Mouse (Mus musculus): ENCODE data around the gene Chmp2a. TPM values are rescaled to one million over a fixed set of nuclear protein-coding genes. Genes with fewer than 3 reads are reported as not detected.
A peak's percentile ranks its signal among the peaks of the same experiment; 100 is the strongest.

The Chmp2a gene
- total and polyA plus RNA-seq, 3 experiments: 100 to 180 TPM; not detected in 1

- TF ChIP-seq GABPA (IDR thresholded peaks at IDR 0.05; ENCODE audit: low read depth, low read length) (no peak), POLR2AphosphoS5 (IDR thresholded peaks at IDR 0.05; ENCODE audit: borderline replicate concordance, low read depth, low read length) (no peak)
These were observed 18.4 kb upstream of the Chmp2a start (continued) for GRCm38 (mm10) chr7:13053001-13053400.

- H3K36me3 ChIP-seq (ENCODE audit: control insufficient read depth in 1 of 2, insufficient read depth in 2 of 2, low read length in 2 of 2): no peaks in the 10 kb centered on the region
- H3K79me2 ChIP-seq (ENCODE audit: control insufficient read depth, insufficient read depth, low read length, poor library complexity): no peaks in the 10 kb centered on the region
- no peaks in the 10 kb centered on the region for H3K27me3 ChIP-seq (ENCODE audit: control insufficient read depth in 1 of 2, insufficient read depth in 2 of 2, low read length in 2 of 2)
- no peak overlapping the region for H3K9ac ChIP-seq (ENCODE audit: control insufficient read depth, low read depth, low read length, poor library complexity, severe bottlenecking)
- TF ChIP-seq ELF1 (IDR thresholded peaks at IDR 0.05; ENCODE audit: low read depth, low read length) (no peak), RAD21 (IDR thresholded peaks at IDR 0.05; ENCODE audit: low read depth, low read length) (peak; percentile 95), GABPA (IDR thresholded peaks at IDR 0.05; ENCODE audit: low read depth, low read length) (no peak), ZMIZ1 (IDR thresholded peaks at IDR 0.05; ENCODE audit: low read depth, low read length) (no peak), SIN3A (IDR thresholded peaks at IDR 0.05; ENCODE audit: low read length) (0 out of 2 replicates have a peak, but pooled peaks have one; percentile 26), SMC3 (IDR thresholded peaks at IDR 0.05; ENCODE audit: low read depth, low read length) (peak; percentile 87), CTCF (IDR thresholded peaks at IDR 0.05 in 2 of 3, conservative IDR thresholded peaks at IDR 0.05 in 1 of 3; ENCODE audit: control insufficient read depth in 1 of 3, insufficient read depth in 1 of 3, low read depth in 2 of 3, low read length in 3 of 3, poor library complexity in 1 of 3, severe bottlenecking in 1 of 3) (peak; percentile 70 to 87 (median 73)), ZC3H11A (IDR thresholded peaks at IDR 0.05; ENCODE audit: low read depth, low read length) (peak; percentile 89)
- peak; percentile 81 for DNase-seq (ENCODE audit: low read depth, low spot score)
- H3K4me1 ChIP-seq (ENCODE audit: control insufficient read depth in 1 of 2, insufficient read depth in 2 of 2, low read length in 2 of 2): no peaks in the 10 kb centered on the region
- H3K27ac ChIP-seq (ENCODE audit: control insufficient read depth, low read depth, low read length): no peak overlapping the region
- no peaks in the 10 kb centered on the region for H3K9me3 ChIP-seq (replicated peaks; ENCODE audit: insufficient read depth, low read length)
- H3K4me3 ChIP-seq (ENCODE audit: control insufficient read depth in 1 of 2, insufficient read depth in 1 of 2, low read depth in 2 of 2, low read length in 2 of 2): no peak overlapping the region
These were observed 11.5 kb upstream of the Chmp2a start for GRCm38 (mm10) chr7:13046084-13046483.

- H3K36me3 ChIP-seq (ENCODE audit: control insufficient read depth in 1 of 2, insufficient read depth in 2 of 2, low read length in 2 of 2): peaks cover 0 to 7% of the 10 kb centered on the region in 2 experiments; a peak in 2 of 4 replicates
- no peak overlapping the region for H3K9ac ChIP-seq (ENCODE audit: control insufficient read depth, low read depth, low read length, poor library complexity, severe bottlenecking)
- H3K4me3 ChIP-seq (ENCODE audit: control insufficient read depth in 1 of 2, insufficient read depth in 1 of 2, low read depth in 2 of 2, low read length in 2 of 2): no peak overlapping the region
- peaks cover 4 to 5% of the 10 kb centered on the region in 2 experiments; a peak in 3 of 4 replicates for H3K4me1 ChIP-seq (ENCODE audit: control insufficient read depth in 1 of 2, insufficient read depth in 2 of 2, low read length in 2 of 2)
- no peak overlapping the region for H3K27ac ChIP-seq (ENCODE audit: control insufficient read depth, low read depth, low read length)
- no peaks in the 10 kb centered on the region for H3K79me2 ChIP-seq (ENCODE audit: control insufficient read depth, insufficient read depth, low read length, poor library complexity)
- H3K27me3 ChIP-seq (ENCODE audit: control insufficient read depth in 1 of 2, insufficient read depth in 2 of 2, low read length in 2 of 2): no peaks in the 10 kb centered on the region
- no peak for TF ChIP-seq ZC3H11A (IDR thresholded peaks at IDR 0.05; ENCODE audit: low read depth, low read length)
- TF ChIP-seq GABPA (IDR thresholded peaks at IDR 0.05; ENCODE audit: low read depth, low read length): no peak
- no peak for TF ChIP-seq MAFK (IDR thresholded peaks at IDR 0.05; ENCODE audit: borderline replicate concordance, low read depth, low read length)
- no peak for TF ChIP-seq USF1 (IDR thresholded peaks at IDR 0.05; ENCODE audit: low read depth, low read length)
- no peak for TF ChIP-seq SIN3A (IDR thresholded peaks at IDR 0.05; ENCODE audit: low read length)
- no peak for TF ChIP-seq HCFC1 (IDR thresholded peaks at IDR 0.05; ENCODE audit: low read depth, low read length)
- no peak for TF ChIP-seq CHD1 (IDR thresholded peaks at IDR 0.05; ENCODE audit: low read depth, low read length)
- TF ChIP-seq UBTF (IDR thresholded peaks at IDR 0.05; ENCODE audit: borderline replicate concordance, insufficient read depth, low read depth, low read length): no peak
- TF ChIP-seq CTCF (IDR thresholded peaks at IDR 0.05 in 2 of 3, conservative IDR thresholded peaks at IDR 0.05 in 1 of 3; ENCODE audit: control insufficient read depth in 1 of 3, insufficient read depth in 1 of 3, low read depth in 2 of 3, low read length in 3 of 3, poor library complexity in 1 of 3, severe bottlenecking in 1 of 3): no peak
- TF ChIP-seq TAL1 (IDR thresholded peaks at IDR 0.05; ENCODE audit: low read length): no peak
- TF ChIP-seq MXI1 (IDR thresholded peaks at IDR 0.05; ENCODE audit: low read depth, low read length): no peak
- no peak for TF ChIP-seq NELFE (IDR thresholded peaks at IDR 0.05; ENCODE audit: low read depth, low read length)
- no peak for TF ChIP-seq EP300 (IDR thresholded peaks at IDR 0.05; ENCODE audit: low read depth in 1 of 2, low read length in 2 of 2)
- no peaks in the 10 kb centered on the region for H3K9me3 ChIP-seq (replicated peaks; ENCODE audit: insufficient read depth, low read length)
- DNase-seq (ENCODE audit: low read depth, low spot score): no peak
These were observed 9.6 kb upstream of the Chmp2a start for GRCm38 (mm10) chr7:13044254-13044625.

Measured in MEL (cell line).